Mouse (Mus musculus) ES-Bruce4 (cell line): ENCODE results near the gene Dlgap1. TPM values are rescaled to one million over a fixed set of nuclear protein-coding genes. Genes with fewer than 3 reads are reported as not detected.

Experiments
- H3K27ac ChIP-seq: 2 replicates; pipeline ENCODE4 v1.5.1; 2012; ENCODE audit warnings: low read length, inconsistent platforms; ENCODE audit not compliant: insufficient read depth
- H3K27me3 ChIP-seq: 2 replicates; pipeline ENCODE4 v1.6.1; 2012; ENCODE audit warnings: mild to moderate bottlenecking, low read length, inconsistent platforms; ENCODE audit not compliant: control insufficient read depth, poor library complexity, insufficient read depth, severe bottlenecking
- H3K36me3 ChIP-seq: 2 replicates; pipeline ENCODE4 v1.6.1; 2012; ENCODE audit warnings: inconsistent platforms, mild to moderate bottlenecking, low read length, moderate library complexity; ENCODE audit not compliant: control insufficient read depth, poor library complexity, insufficient read depth, severe bottlenecking
- H3K4me1 ChIP-seq: one replicate; pipeline ENCODE4 v1.8.1; 2011; ENCODE audit warnings: low read length; ENCODE audit not compliant: control insufficient read depth, insufficient read depth
- H3K4me3 ChIP-seq: 2 replicates; pipeline ENCODE4 v1.5.1; 2011; ENCODE audit warnings: low read depth, mild to moderate bottlenecking, low read length
- H3K9ac ChIP-seq: 2 replicates; pipeline ENCODE4 v1.6.1; 2012; ENCODE audit warnings: low read depth, mild to moderate bottlenecking, inconsistent platforms; ENCODE audit not compliant: poor library complexity, severe bottlenecking
- H3K9me3 ChIP-seq: replicated peaks from 2 replicates; pipeline ENCODE4 v1.6.1; 2012; ENCODE audit warnings: mild to moderate bottlenecking, low read length, inconsistent platforms; ENCODE audit not compliant: control insufficient read depth, poor library complexity, insufficient read depth, severe bottlenecking
- CTCF ChIP-seq: IDR thresholded peaks from one replicate; pipeline ENCODE4 v1.8.1; 2011; ENCODE audit warnings: low read depth, low read length
- EP300 ChIP-seq: IDR thresholded peaks from 2 replicates; pipeline ENCODE4 v1.6.1; 2011; ENCODE audit warnings: low read depth, low read length; ENCODE audit not compliant: insufficient read depth
- POLR2A ChIP-seq: IDR thresholded peaks from one replicate; pipeline ENCODE4 v1.8.1; 2011; ENCODE audit warnings: low read length; ENCODE audit not compliant: insufficient read depth
- polyA plus RNA-seq: library from polyadenylated mRNA; stranded (reverse); fragments of >200 nt; gene quantifications from 2 replicates; pipeline ENCODE4 v1.2.4, GENCODE M21; 2011; ENCODE audit warnings: low read depth; ENCODE audit not compliant: missing spikeins, insufficient read depth, insufficient read length

The Dlgap1 gene
- polyA plus RNA-seq, 1 experiment: 1.2 TPM

DNA sequence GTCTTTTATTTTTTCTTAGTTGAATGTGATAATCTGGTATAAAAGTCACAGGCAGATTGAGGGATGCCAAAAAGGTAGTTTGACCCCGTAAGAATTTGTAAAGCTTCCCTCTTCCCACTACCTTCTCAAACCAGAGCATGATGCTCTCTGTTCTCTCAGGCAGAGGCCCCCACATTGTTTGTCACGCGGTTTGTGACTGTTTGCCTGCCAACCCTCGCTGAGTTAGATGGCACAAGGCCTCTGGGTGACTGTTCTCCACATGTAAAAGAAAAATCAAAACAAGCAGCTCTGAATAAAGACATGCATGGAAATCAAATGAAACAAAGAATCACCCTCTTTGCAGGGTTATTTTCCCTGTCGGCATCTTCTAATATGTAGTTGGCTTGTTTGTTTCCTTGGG, 541.6 kb downstream of the Dlgap1 start:
- no peak for TF ChIP-seq CTCF
- TF ChIP-seq POLR2A: no peak
- TF ChIP-seq EP300: no peak
- Histone ChIP-seq H3K9ac (no peak overlapping the region), H3K27me3 (no peaks in the 10 kb centered on the region), H3K36me3 (no peaks in the 10 kb centered on the region), H3K9me3 (no peaks in the 10 kb centered on the region), H3K27ac (no peak overlapping the region), H3K4me3 (no peak overlapping the region), H3K4me1 (no peaks in the 10 kb centered on the region)

GRCm38 (mm10) chr17:70511401-70511800, 542.5 kb downstream of the Dlgap1 start:
- H3K9me3 ChIP-seq: no peaks in the 10 kb centered on the region
- no peak overlapping the region for H3K9ac ChIP-seq
- H3K4me3 ChIP-seq: no peak overlapping the region
- no peak overlapping the region for H3K27ac ChIP-seq
- TF ChIP-seq CTCF: no peak
- TF ChIP-seq POLR2A: no peak
- TF ChIP-seq EP300: no peak
- H3K27me3 ChIP-seq: no peaks in the 10 kb centered on the region
- H3K4me1 ChIP-seq: no peaks in the 10 kb centered on the region
- no peaks in the 10 kb centered on the region for H3K36me3 ChIP-seq

- no peak overlapping the region for H3K27ac ChIP-seq
- no peaks in the 10 kb centered on the region for H3K4me1 ChIP-seq
- TF ChIP-seq EP300: no peak
- no peak for TF ChIP-seq POLR2A
- no peak for TF ChIP-seq CTCF
- no peak overlapping the region for H3K4me3 ChIP-seq
- no peaks in the 10 kb centered on the region for H3K9me3 ChIP-seq
- no peak overlapping the region for H3K9ac ChIP-seq
- no peaks in the 10 kb centered on the region for H3K36me3 ChIP-seq
- H3K27me3 ChIP-seq: no peaks in the 10 kb centered on the region; the same call in 1 of the 2 replicates
Observed at GRCm38 (mm10) chr17:70513736-70514135, 544.9 kb downstream of the Dlgap1 start.

DNA sequence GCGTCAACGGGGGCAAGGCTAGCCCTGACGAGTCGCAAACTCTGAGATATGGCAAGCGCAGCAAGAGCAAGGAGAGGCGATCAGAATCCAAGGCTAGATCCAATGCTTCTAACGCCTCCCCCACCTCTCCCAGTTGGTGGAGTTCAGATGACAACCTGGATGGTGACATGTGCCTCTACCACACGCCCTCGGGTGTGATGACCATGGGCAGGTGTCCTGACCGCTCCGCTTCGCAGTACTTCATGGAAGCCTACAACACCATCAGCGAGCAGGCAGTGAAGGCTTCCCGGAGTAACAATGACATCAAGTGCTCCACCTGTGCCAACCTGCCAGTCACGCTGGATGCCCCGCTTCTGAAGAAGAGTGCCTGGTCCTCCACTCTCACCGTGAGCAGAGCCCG, 547.6 kb downstream of the Dlgap1 start:
- no peak for TF ChIP-seq EP300
- Histone ChIP-seq H3K27ac (no peak overlapping the region), H3K36me3 (no peaks in the 10 kb centered on the region)

GRCm38 (mm10) chr17:70517333-70517732, 548.5 kb downstream of the Dlgap1 start:
- no peaks in the 10 kb centered on the region; the same call in 1 of the 2 replicates for H3K27me3 ChIP-seq
- H3K4me3 ChIP-seq: no peak overlapping the region
- H3K36me3 ChIP-seq: no peaks in the 10 kb centered on the region
- no peak overlapping the region for H3K27ac ChIP-seq
- H3K4me1 ChIP-seq: no peaks in the 10 kb centered on the region
- TF ChIP-seq CTCF: no peak
- no peak for TF ChIP-seq POLR2A
- no peak for TF ChIP-seq EP300
- H3K9me3 ChIP-seq: no peaks in the 10 kb centered on the region
- no peak overlapping the region for H3K9ac ChIP-seq

More for the DNA sequence above, 547.6 kb downstream of the Dlgap1 start:
- no peaks in the 10 kb centered on the region for H3K4me1 ChIP-seq
- no peak overlapping the region for H3K9ac ChIP-seq
- no peaks in the 10 kb centered on the region; the same call in 1 of the 2 replicates for H3K27me3 ChIP-seq
- no peak overlapping the region for H3K4me3 ChIP-seq
- no peaks in the 10 kb centered on the region for H3K9me3 ChIP-seq

- Histone ChIP-seq H3K27me3 (no peaks in the 10 kb centered on the region; the same call in 1 of the 2 replicates), H3K36me3 (no peaks in the 10 kb centered on the region), H3K27ac (no peak overlapping the region), H3K9ac (no peak overlapping the region), H3K4me3 (no peak overlapping the region), H3K4me1 (no peaks in the 10 kb centered on the region), H3K9me3 (no peaks in the 10 kb centered on the region)
- no peak for TF ChIP-seq EP300
Observed at GRCm38 (mm10) chr17:70521058-70521851, 552.4 kb downstream of the Dlgap1 start.
